Mouse (Mus musculus) erythroblast, embryonic 14.5 days (primary cell): ENCODE measurements around the gene Gtf2f1.

Experiments used
- GATA1 ChIP-seq: IDR thresholded peaks from 2 replicates; pipeline ENCODE4 v1.6.1; 2012; ENCODE audit warnings: low read length, inconsistent platforms, mixed read lengths
- TAL1 ChIP-seq: IDR thresholded peaks from 3 replicates; pipeline ENCODE4 v1.6.1; 2012; ENCODE audit warnings: low read length, inconsistent platforms, mixed read lengths

GRCm38 (mm10) chr17:56970081-56970480 is 41.0 kb downstream of the Gtf2f1 start:
- TF ChIP-seq GATA1: no peak
- no peak for TF ChIP-seq TAL1
